Mouse (Mus musculus): Measurements from ENCODE around the gene Gm3685. TPM values are rescaled to one million over a fixed set of nuclear protein-coding genes. Genes with fewer than 3 reads are reported as not detected.
A peak's percentile ranks its signal among the peaks of the same experiment; 100 is the strongest.
"Not testable (repeated sequence)": the region's sequence is repeated elsewhere in the genome, so short reads cannot be mapped to it uniquely, and the experiment has no call there.

Gene Gm3685
- not detected for total RNA-seq (2021)
- long read RNA-seq, experiment 1 = 0 reads
- long read RNA-seq, experiment 2 = 0 reads

DNA sequence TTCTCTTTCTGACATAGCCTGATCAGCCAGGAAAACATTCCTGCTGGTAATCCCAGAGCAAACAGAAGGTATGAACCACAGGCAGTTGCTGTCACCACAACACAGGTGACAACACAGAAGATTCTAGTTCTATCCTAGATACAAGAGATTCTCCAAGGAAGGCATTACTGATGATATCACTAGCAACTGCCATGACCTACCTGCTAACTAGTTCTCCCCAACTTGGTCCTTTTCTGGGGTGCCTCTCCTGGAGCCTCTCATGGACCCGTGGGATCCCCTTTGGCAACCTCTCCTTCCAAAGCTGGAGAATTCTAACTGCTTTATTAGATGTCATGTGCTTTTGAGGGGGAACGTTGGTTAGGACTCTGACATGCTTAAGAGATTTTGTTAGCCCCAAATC, at the start of gene Gm3685:
Gm3685 (minus strand) TSS at position 101 of the 400 bp plus-strand sequence.
- not testable (repeated sequence) for H3K4me3 ChIP-seq; DNase-seq (ENCODE audit: low spot score in 2 of 2); H3K27ac ChIP-seq

DNA sequence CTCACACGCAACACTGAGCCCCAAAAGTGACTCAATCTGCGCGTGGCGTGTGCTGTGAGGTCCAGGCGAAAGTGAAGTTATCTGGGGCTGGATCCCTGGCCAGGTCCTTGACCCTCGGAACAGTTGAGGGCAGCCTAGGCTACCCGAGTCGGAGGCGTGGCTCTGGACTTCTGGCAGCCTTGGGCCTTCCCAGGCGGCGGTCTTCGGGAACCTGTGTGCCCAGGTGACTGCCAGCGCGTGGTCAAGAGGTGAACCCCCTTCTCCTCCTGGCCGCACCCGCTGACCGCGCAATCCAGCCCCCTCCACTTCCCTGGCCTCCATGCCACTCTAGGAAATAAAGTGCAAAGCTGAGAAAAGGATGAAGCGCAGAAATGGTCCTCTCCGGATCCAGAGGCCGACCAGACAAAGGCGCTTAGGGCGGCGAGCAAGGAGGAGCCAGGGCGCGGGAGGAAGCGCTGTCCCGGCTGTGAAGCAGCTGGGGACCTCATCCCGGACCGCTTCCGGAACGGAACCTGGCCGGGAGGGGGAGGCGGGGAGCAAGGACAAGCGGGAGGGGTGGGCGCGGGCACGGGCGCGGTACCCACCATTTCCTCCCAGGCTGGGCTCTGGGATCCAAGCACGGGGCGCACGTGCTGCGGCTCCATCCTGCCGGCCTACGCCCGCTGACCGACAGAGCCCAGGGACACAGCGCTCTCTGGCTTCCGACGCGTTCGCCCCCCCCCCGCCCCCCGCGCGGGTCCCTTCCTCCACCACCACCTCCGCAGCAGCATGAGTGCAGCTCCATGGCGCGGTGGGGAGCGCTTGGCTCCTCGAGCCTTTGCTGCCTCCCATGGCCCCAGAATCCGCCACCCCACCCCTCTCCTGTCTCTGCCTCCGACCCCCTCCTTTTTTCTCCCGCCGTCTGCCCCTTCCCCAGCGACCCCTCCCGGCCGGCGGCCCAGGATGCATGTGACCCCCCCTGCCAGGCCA, 17.7 kb downstream of the Gm3685 start, which contains the start of gene Gm10406:
Gm10406 (minus strand) TSS at position 669 of the 969 bp plus-strand sequence.
- H3K4me3 ChIP-seq = peak within 1 kb of the TSS; percentile 46
- not testable (repeated sequence) for H3K27ac ChIP-seq
- peak; percentile 10 to 15 for DNase-seq (ENCODE audit: low spot score in 2 of 2)

DNA sequence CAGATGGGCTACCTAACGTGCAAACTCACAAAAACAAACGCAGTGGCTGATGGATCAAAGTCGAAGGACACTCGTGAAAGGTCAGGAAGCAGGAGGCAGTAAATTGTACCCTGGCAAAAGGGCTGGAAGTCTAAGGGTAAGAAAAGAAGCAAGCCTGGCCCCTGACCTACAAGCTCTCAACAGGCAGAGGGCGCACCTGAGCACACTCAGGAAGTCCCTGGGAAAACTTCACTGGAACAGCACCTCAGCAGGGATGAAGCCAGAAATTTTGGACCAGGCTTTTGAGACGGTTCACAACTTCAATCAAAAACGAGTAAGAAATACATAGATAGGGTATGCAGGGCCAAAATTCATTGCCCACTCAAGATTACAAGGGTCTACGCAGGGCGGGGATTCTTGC, 18.5 kb downstream of the Gm3685 start:
- peak in 1 of 2 experiments; percentile 5 for DNase-seq (ENCODE audit: low spot score in 2 of 2)
- not testable (repeated sequence) for H3K4me3 ChIP-seq, H3K27ac ChIP-seq
- TF ChIP-seq CTCF (conservative IDR thresholded peaks at IDR 0.05) = peak; percentile 66

Other genes starting within 250 kb of the Gm3685 start
- gene Gm3642, start 204.7 kb downstream of the Gm3685 start, total RNA-seq (2021) = not detected
- 1 to 10 TPM in 1 of 2 experiments, under 1 TPM in 1; 0.93 to 1.2 TPM for gene Gm3667, start 155.0 kb downstream of the Gm3685 start, total RNA-seq (2021)
- gene Gm6356, start 71.2 kb downstream of the Gm3685 start, total RNA-seq (2021) = not detected
- under 1 TPM in 1 of 2 experiments, not detected in 1; 0.66 TPM for gene Gm10406, start 17.5 kb downstream of the Gm3685 start, total RNA-seq (2021)
- 1 to 10 TPM; 3.1 to 3.4 TPM for gene Gm3696, start 55.7 kb upstream of the Gm3685 start, total RNA-seq (2021)
- not detected for gene Gm6676, start 80.4 kb upstream of the Gm3685 start, total RNA-seq (2021)
- gene Gm3512, start 129.6 kb upstream of the Gm3685 start, total RNA-seq (2021) = 1 to 10 TPM; 1.3 to 1.5 TPM
- not detected for gene Gm16434, start 149.6 kb upstream of the Gm3685 start, total RNA-seq (2021)
- not detected for gene Gm3727, start 219.7 kb upstream of the Gm3685 start, total RNA-seq (2021)

Data from layer of hippocampus, adult 2 months (tissue).